Mouse (Mus musculus): ENCODE measurements around the gene Ccdc175. TPM values are rescaled to one million over a fixed set of nuclear protein-coding genes. Genes with fewer than 3 reads are reported as not detected.
A peak's percentile ranks its signal among the peaks of the same experiment; 100 is the strongest.

The Ccdc175 gene
- total and polyA plus RNA-seq, 2 experiments from 2014 or later = 0.07 TPM; not detected in 1

DNA sequence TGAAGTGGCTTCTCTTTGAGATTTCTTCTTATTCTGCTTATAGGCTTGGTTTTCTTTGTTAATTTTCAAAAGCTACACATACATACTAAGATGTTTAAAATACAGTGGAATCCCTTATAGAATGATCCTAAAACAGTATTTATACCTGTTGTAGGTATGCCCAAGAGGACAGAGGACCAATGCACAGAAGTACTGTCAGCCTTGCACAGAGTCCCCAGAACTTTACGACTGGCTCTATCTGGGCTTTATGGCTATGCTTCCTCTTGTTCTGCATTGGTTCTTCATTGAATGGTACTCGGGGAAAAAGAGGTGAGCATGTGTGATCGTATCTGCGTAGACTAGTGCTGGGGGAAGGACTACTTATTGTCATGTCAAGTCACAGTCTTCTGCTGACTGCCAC is 95.0 kb downstream of the Ccdc175 start:
- Histone ChIP-seq H3K4me1 (ENCODE audit: insufficient read depth, low read length) (peaks cover 10% of the 10 kb centered on the region; the same call in 1 of the 2 replicates), H3K9me3 (ENCODE audit: low read length) (no peaks in the 10 kb centered on the region), H3K4me2 (ENCODE audit: low read depth, low read length, poor library complexity, severe bottlenecking) (no peak overlapping the region), H3K4me3 (ENCODE audit: low read depth, low read length) (no peak overlapping the region), H3K27ac (ENCODE audit: low read depth, low read length) (no peak overlapping the region), H3K36me3 (ENCODE audit: insufficient read depth, low read length) (peaks cover 18% of the 10 kb centered on the region; the same call in 1 of the 2 replicates), H3K27me3 (ENCODE audit: insufficient read depth, low read length) (no peaks in the 10 kb centered on the region), H3K9ac (replicated peaks; ENCODE audit: low read length, poor library complexity, severe bottlenecking) (no peak overlapping the region)
- WGBS = 94% methylated on average over 4 of the region's 4 CpGs
- no peak for DNase-seq (ENCODE audit: low spot score)
- ATAC-seq (ENCODE audit: low FRiP score) = no peak
- no peak for TF ChIP-seq CTCF (IDR thresholded peaks at IDR 0.05)

DNA sequence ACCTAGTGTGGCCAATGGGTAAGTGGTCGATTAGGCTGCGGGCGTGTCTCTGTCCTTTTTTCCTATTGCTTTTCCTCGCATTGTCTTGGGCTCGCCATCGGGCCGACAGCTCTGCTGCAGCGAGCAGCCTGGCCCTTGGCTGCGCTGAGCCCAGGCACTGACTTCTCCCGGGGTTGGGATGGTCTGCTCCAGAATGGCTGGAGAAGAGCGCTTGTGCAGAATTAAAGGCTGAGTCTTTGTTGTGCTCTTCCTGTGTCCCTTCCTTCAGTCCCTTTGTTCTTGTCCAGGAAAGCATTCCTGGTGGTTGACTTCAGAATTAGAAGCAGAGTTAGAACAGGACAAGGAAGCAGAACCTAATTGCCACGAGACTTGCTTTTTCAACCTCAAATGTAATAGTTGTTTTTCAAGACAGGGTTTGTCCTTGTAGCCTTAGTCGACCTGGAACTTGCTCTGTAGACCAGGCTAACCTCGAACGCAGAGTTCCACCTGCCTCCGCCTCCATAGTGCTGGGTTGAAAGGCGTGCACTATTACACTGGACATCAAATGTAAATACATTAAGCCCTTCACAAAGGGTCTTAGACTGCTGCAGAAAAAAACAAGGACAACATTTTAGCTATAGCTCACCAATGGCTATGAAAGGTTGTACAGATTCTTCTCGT is 98.5 kb downstream of the Ccdc175 start:
- no peak; the same call in 1 of the 2 replicates for ATAC-seq (ENCODE audit: low FRiP score)
- no peaks in the 10 kb centered on the region for H3K36me3 ChIP-seq (ENCODE audit: insufficient read depth, low read length)
- H3K27me3 ChIP-seq (ENCODE audit: insufficient read depth, low read length) = no peaks in the 10 kb centered on the region
- H3K27ac ChIP-seq (ENCODE audit: low read depth, low read length) = peak overlapping the region; percentile 94
- under 1% methylated on average over 18 of the region's 18 CpGs for WGBS
- peak overlapping the region; percentile 74 for H3K4me2 ChIP-seq (ENCODE audit: low read depth, low read length, poor library complexity, severe bottlenecking)
- H3K4me3 ChIP-seq (ENCODE audit: low read depth, low read length) = peak overlapping the region; percentile 69
- peak overlapping the region; percentile 83 for H3K9ac ChIP-seq (replicated peaks; ENCODE audit: low read length, poor library complexity, severe bottlenecking)
- peak; percentile 30; the same call in 1 of the 2 replicates for TF ChIP-seq CTCF (IDR thresholded peaks at IDR 0.05)
- no peaks in the 10 kb centered on the region for H3K9me3 ChIP-seq (ENCODE audit: low read length)
- peaks cover 10% of the 10 kb centered on the region; the same call in 1 of the 2 replicates for H3K4me1 ChIP-seq (ENCODE audit: insufficient read depth, low read length)
- DNase-seq (ENCODE audit: low spot score) = no peak

DNA sequence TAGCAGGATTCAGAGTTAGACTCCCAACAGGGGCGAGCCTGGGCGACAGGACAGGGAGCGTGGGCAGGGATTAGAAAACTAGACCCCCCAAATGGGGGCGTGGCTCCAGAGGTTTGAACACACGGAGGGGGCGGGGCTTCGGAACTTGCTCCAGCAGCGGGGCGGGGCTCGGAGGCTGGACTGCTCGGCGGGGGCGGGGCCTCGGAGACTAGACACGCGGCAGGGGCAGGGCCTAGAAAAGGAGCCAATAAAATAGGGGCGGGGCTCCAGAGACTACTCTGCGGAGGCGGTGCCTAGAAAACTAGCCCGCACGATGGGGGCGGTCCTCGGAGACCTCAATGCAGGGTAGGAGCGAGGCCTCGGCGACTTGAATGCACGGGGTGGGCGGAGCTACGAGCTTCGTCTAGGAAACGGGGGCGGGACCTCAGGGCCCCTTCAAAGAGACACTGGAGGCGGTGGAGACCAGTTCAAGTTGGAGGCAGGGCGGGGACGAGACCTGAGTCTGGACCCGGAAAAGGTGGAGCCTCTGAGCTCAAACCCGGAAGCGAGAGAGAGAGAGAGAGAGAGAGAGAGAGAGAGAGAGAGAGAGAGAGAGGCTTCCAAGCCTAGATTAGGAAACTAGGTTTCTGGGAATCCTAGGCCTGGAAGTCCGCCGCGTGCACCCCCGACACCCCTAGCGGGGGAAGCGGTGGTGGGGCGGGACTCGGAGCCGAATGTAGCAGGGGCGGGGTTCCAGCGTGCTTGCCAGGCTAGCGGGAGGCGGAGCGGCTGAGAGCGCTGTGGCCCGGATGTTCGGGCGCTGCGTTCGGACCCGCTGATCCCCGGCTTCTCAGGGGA is 99.3 kb downstream of the Ccdc175 start, which contains the start of the genes L3hypdh and Jkamp:
Gene L3hypdh (minus strand): TSS at position 111 of the 837 bp plus-strand sequence.
Gene Jkamp (plus strand): TSS at position 261 of the 837 bp plus-strand sequence.
- Histone ChIP-seq H3K9ac (replicated peaks; ENCODE audit: low read length, poor library complexity, severe bottlenecking) (peak within 1 kb of the TSS; percentile 83), H3K4me1 (ENCODE audit: insufficient read depth, low read length) (peaks cover 10% of the 10 kb centered on the region; the same call in 1 of the 2 replicates), H3K4me2 (ENCODE audit: low read depth, low read length, poor library complexity, severe bottlenecking) (peak within 1 kb of the TSS; percentile 74), H3K27me3 (ENCODE audit: insufficient read depth, low read length) (no peaks in the 10 kb centered on the region), H3K4me3 (ENCODE audit: low read depth, low read length) (peak within 1 kb of the TSS; percentile 69), H3K27ac (ENCODE audit: low read depth, low read length) (peak within 1 kb of the TSS; percentile 94), H3K36me3 (ENCODE audit: insufficient read depth, low read length) (no peaks in the 10 kb centered on the region), H3K9me3 (ENCODE audit: low read length) (no peaks in the 10 kb centered on the region)
- 1% methylated on average over 49 of the region's 60 CpGs for WGBS
- peak; percentile 96 for ATAC-seq (ENCODE audit: low FRiP score)
- TF ChIP-seq CTCF (IDR thresholded peaks at IDR 0.05) = peak; percentile 44
- peak; percentile 100 for DNase-seq (ENCODE audit: low spot score)

DNA sequence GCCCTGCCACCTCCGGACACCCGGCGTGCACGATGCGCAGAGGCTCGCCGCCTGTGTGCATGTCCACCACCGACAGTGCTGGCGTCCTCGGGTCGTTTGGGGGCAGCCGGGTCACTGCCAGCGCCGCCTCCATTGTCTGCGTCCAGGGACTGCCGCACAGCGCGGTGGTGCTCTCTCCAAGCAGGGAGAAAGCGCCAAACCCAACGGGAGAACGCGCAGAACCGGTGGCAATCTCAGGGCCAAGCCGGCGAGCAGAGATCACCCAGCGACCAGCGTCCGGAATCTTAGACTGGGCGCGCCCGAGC is 99.9 kb downstream of the Ccdc175 start:
- under 1% methylated on average over 31 of the region's 31 CpGs for WGBS
- H3K9me3 ChIP-seq (ENCODE audit: low read length) = no peaks in the 10 kb centered on the region
- H3K9ac ChIP-seq (replicated peaks; ENCODE audit: low read length, poor library complexity, severe bottlenecking) = peak overlapping the region; percentile 83
- ATAC-seq (ENCODE audit: low FRiP score) = no peak
- H3K4me1 ChIP-seq (ENCODE audit: insufficient read depth, low read length) = peaks cover 10% of the 10 kb centered on the region; the same call in 1 of the 2 replicates
- no peak for DNase-seq (ENCODE audit: low spot score)
- peak overlapping the region; percentile 69 for H3K4me3 ChIP-seq (ENCODE audit: low read depth, low read length)
- H3K27me3 ChIP-seq (ENCODE audit: insufficient read depth, low read length) = no peaks in the 10 kb centered on the region
- H3K36me3 ChIP-seq (ENCODE audit: insufficient read depth, low read length) = no peaks in the 10 kb centered on the region
- peak overlapping the region; percentile 94 for H3K27ac ChIP-seq (ENCODE audit: low read depth, low read length)
- peak overlapping the region; percentile 74 for H3K4me2 ChIP-seq (ENCODE audit: low read depth, low read length, poor library complexity, severe bottlenecking)
- TF ChIP-seq CTCF (IDR thresholded peaks at IDR 0.05) = 0 out of 2 replicates have a peak, but pooled peaks have one; percentile 10

DNA sequence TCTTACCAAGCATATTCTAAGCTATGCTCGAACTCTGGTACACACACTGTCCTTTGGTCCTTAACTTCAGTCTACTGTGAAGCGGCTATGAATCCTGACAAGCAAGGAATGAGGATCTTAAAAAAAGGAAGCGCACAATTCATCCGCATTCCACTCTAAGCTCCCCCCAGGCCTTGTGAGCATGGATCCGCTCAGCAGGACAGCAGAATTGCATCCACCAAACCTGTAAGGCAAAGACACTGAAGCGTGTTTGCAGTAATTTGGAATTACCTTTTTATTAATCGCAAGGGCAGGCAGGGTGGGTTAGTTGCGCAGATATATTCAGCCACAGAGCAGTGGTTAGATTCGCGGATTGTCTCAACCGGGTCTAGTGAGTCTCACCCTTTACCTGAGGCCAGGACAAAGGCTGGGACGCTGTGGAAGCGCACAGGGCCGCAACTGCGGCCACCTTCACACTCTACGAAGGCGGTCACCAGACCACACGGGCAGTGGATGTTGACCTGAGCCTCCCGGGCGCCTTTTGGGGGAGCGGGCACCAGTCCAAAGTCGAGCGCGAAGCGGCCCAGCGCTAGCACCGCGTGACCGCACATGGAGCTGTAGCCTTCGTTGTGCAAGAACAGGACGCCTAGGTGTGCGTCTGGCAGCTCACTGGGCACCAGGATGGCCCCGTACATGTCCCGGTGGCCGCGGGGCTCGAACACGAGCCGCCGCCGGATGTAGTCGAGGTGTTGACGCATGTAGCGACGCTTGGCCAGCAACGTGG is 100.4 kb downstream of the Ccdc175 start:
- no peak for TF ChIP-seq CTCF (IDR thresholded peaks at IDR 0.05)
- ATAC-seq (ENCODE audit: low FRiP score) = peak; percentile 8; the same call in 1 of the 2 replicates
- Histone ChIP-seq H3K4me3 (ENCODE audit: low read depth, low read length) (peak overlapping the region; percentile 69), H3K27ac (ENCODE audit: low read depth, low read length) (peak overlapping the region; percentile 94), H3K36me3 (ENCODE audit: insufficient read depth, low read length) (no peaks in the 10 kb centered on the region), H3K9ac (replicated peaks; ENCODE audit: low read length, poor library complexity, severe bottlenecking) (peak overlapping the region; percentile 83), H3K4me2 (ENCODE audit: low read depth, low read length, poor library complexity, severe bottlenecking) (peak overlapping the region; percentile 74), H3K27me3 (ENCODE audit: insufficient read depth, low read length) (no peaks in the 10 kb centered on the region), H3K4me1 (ENCODE audit: insufficient read depth, low read length) (peaks cover 10% of the 10 kb centered on the region; the same call in 1 of the 2 replicates), H3K9me3 (ENCODE audit: low read length) (no peaks in the 10 kb centered on the region)
- DNase-seq (ENCODE audit: low spot score) = peak; percentile 9
- WGBS = 3% methylated on average over 46 of the region's 46 CpGs

Data from midbrain, postnatal 0 days (tissue).